Mouse (Mus musculus) E14TG2a.4 (cell line): Measurements from ENCODE around the gene Gpkow.

Source experiments
- H3K27me3 ChIP-seq: 2 replicates; pipeline ENCODE4 v1.6.1; 2014; ENCODE audit warnings: low read length, control low read depth; ENCODE audit not compliant: insufficient read depth
- H3K36me3 ChIP-seq: 2 replicates; pipeline ENCODE4 v1.6.1; 2014; ENCODE audit warnings: low read length, control low read depth; ENCODE audit not compliant: insufficient read depth
- H3K4me1 ChIP-seq: replicated peaks from 2 replicates; pipeline ENCODE4 v1.6.1; 2014; ENCODE audit warnings: low read depth, low read length, control low read depth
- H3K4me3 ChIP-seq: replicated peaks from 2 replicates; pipeline ENCODE4 v1.5.1; 2014; ENCODE audit warnings: mild to moderate bottlenecking, low read length
- H3K9me3 ChIP-seq: 2 replicates; pipeline ENCODE4 v1.6.1; 2014; ENCODE audit warnings: low read length, control low read depth
- CTCF ChIP-seq: conservative IDR thresholded peaks from 2 replicates; pipeline ENCODE4 v1.5.1; 2014; ENCODE audit warnings: low read length
- NANOG ChIP-seq: IDR thresholded peaks from 2 replicates; pipeline ENCODE4 v1.6.1; 2014; ENCODE audit warnings: borderline replicate concordance, low read length, mixed read lengths
- POU5F1 ChIP-seq: IDR thresholded peaks from 2 replicates; pipeline ENCODE4 v1.6.1; 2014; ENCODE audit warnings: low read length, borderline replicate concordance

The Gpkow gene

GRCm38 (mm10) chrX:7696954-7697381, at the start of gene Gpkow:
Gene Gpkow, plus strand, starts transcription at chrX:7697131.
- TF ChIP-seq CTCF (no peak), NANOG (no peak), POU5F1 (no peak)
- Histone ChIP-seq H3K9me3 (no peaks in the 10 kb centered on the region), H3K4me1 (peaks cover 13% of the 10 kb centered on the region), H3K36me3 (peaks cover 36% of the 10 kb centered on the region), H3K27me3 (no peaks in the 10 kb centered on the region), H3K4me3 (peak within 1 kb of the TSS; percentile 85)

GRCm38 (mm10) chrX:7648671-7649304, 48.1 kb upstream of the Gpkow start:
- Histone ChIP-seq H3K27me3 (0 out of 2 replicates have a peak, but pooled peaks cover 5% of the 10 kb centered on the region), H3K9me3 (no peaks in the 10 kb centered on the region), H3K4me1 (peaks cover 31% of the 10 kb centered on the region), H3K36me3 (no peaks in the 10 kb centered on the region), H3K4me3 (peak overlapping the region; percentile 80)
- TF ChIP-seq NANOG: no peak

GRCm38 (mm10) chrX:7657221-7657639, 39.7 kb upstream of the Gpkow start, which contains the start of gene Prickle3:
Gene Prickle3, plus strand, starts transcription at chrX:7657260.
- Histone ChIP-seq H3K4me1 (peaks cover 35% of the 10 kb centered on the region), H3K4me3 (peak within 1 kb of the TSS; percentile 69), H3K9me3 (no peaks in the 10 kb centered on the region), H3K36me3 (no peaks in the 10 kb centered on the region), H3K27me3 (no peaks in the 10 kb centered on the region)
- TF ChIP-seq NANOG: no peak
- no peak for TF ChIP-seq POU5F1
- TF ChIP-seq CTCF: no peak

GRCm38 (mm10) chrX:7658031-7658784, 38.7 kb upstream of the Gpkow start:
- Histone ChIP-seq H3K4me1 (peaks cover 25% of the 10 kb centered on the region), H3K27me3 (no peaks in the 10 kb centered on the region), H3K9me3 (no peaks in the 10 kb centered on the region), H3K4me3 (peak overlapping the region; percentile 69), H3K36me3 (peaks cover under 1% of the 10 kb centered on the region; the same call in 1 of the 2 replicates)
- no peak for TF ChIP-seq CTCF
- no peak for TF ChIP-seq POU5F1
- TF ChIP-seq NANOG: no peak

- peak overlapping the region; percentile 69 for H3K4me3 ChIP-seq
- TF ChIP-seq CTCF (no peak), NANOG (no peak), POU5F1 (no peak)
- no peaks in the 10 kb centered on the region for H3K27me3 ChIP-seq
- H3K9me3 ChIP-seq: no peaks in the 10 kb centered on the region
- peaks cover 3% of the 10 kb centered on the region; the same call in 1 of the 2 replicates for H3K36me3 ChIP-seq
- H3K4me1 ChIP-seq: peaks cover 22% of the 10 kb centered on the region
These were observed 37.9 kb upstream of the Gpkow start for GRCm38 (mm10) chrX:7658785-7659589.

GRCm38 (mm10) chrX:7661086-7661485, 35.8 kb upstream of the Gpkow start:
- Histone ChIP-seq H3K9me3 (no peaks in the 10 kb centered on the region), H3K36me3 (peaks cover 3% of the 10 kb centered on the region; the same call in 1 of the 2 replicates), H3K4me3 (no peak overlapping the region), H3K4me1 (peaks cover 38% of the 10 kb centered on the region), H3K27me3 (no peaks in the 10 kb centered on the region)
- TF ChIP-seq NANOG (no peak), POU5F1 (no peak), CTCF (no peak)

- peaks cover 14% of the 10 kb centered on the region for H3K36me3 ChIP-seq
- H3K27me3 ChIP-seq: no peaks in the 10 kb centered on the region
- no peak overlapping the region for H3K4me3 ChIP-seq
- H3K4me1 ChIP-seq: peaks cover 50% of the 10 kb centered on the region
- TF ChIP-seq CTCF (no peak), NANOG (no peak), POU5F1 (no peak)
- H3K9me3 ChIP-seq: no peaks in the 10 kb centered on the region
These were observed 34.0 kb upstream of the Gpkow start for GRCm38 (mm10) chrX:7662936-7663335.

GRCm38 (mm10) chrX:7664791-7665190, 32.1 kb upstream of the Gpkow start:
- H3K9me3 ChIP-seq: no peaks in the 10 kb centered on the region
- 0 out of 2 replicates have a peak overlapping the region, but pooled peaks have one; percentile 7 for H3K4me3 ChIP-seq
- TF ChIP-seq NANOG (no peak), CTCF (no peak), POU5F1 (no peak)
- H3K27me3 ChIP-seq: no peaks in the 10 kb centered on the region
- peaks cover 44% of the 10 kb centered on the region for H3K4me1 ChIP-seq
- H3K36me3 ChIP-seq: peaks cover 28% of the 10 kb centered on the region
